16 mouse cellular contexts compared by ENCODE assay signal in genomic region chr6:43522046-43522445, GRCm38 (mm10).
DNase-seq lines count a peak whose midpoint lies in the region; ATAC-seq and TF ChIP-seq lines count a peak whose summit lies in the region.
"Had no signal": no experiment of that assay in that cellular context is flagged by ENCODE, and none has a peak within 500 bp of the region (broad histone marks: within the 10 kb centered on the region; RNA-seq: fewer than 3 reads in every experiment).

No protein-coding gene starts in this region.

- H3K27ac ChIP-seq in left cerebral cortex, adult 2 months, result no peak overlapping the region
- no peak overlapping the region for H3K27ac ChIP-seq in embryonic facial prominence, embryonic 14.5 days (replicated peaks; ENCODE audit: low read depth, low read length)
- H3K27ac ChIP-seq in hindbrain, embryonic 13.5 days, result peak overlapping the region; percentile 2; the same call in 1 of the 2 replicates
- H3K27ac ChIP-seq in neural tube, embryonic 13.5 days (replicated peaks), result 0 out of 2 replicates have a peak overlapping the region, but pooled peaks have one; percentile 38
- H3K27ac ChIP-seq in lung, postnatal 0 days (ENCODE audit: low read length), result no peak overlapping the region
- H3K27ac ChIP-seq in liver, embryonic 11.5 days (ENCODE audit: low read depth, low read length), result no peak overlapping the region
- H3K27ac ChIP-seq: heart, embryonic 15.5 days; limb, embryonic 15.5 days had no signal

- intact Hi-C loops in left cerebral cortex, postnatal 4 days (cut with DNase I), result no loop called here
- intact Hi-C loops in left cerebral cortex, adult 2 months (cut with DNase I), result no loop called here

- no peaks in the 10 kb centered on the region for H3K36me3 ChIP-seq in embryonic facial prominence, embryonic 14.5 days (ENCODE audit: control insufficient read depth, insufficient read depth, low read length)
- H3K36me3 ChIP-seq in hindbrain, embryonic 13.5 days, result no peaks in the 10 kb centered on the region
- H3K36me3 ChIP-seq in neural tube, embryonic 13.5 days, result no peaks in the 10 kb centered on the region
- no peaks in the 10 kb centered on the region for H3K36me3 ChIP-seq in lung, postnatal 0 days (ENCODE audit: insufficient read depth, low read length)
- H3K36me3 ChIP-seq in liver, embryonic 11.5 days (ENCODE audit: control insufficient read depth, insufficient read depth, low read length), result no peaks in the 10 kb centered on the region
- H3K36me3 ChIP-seq: heart, embryonic 15.5 days; limb, embryonic 15.5 days had no signal

- TF ChIP-seq CTCF in left cerebral cortex, adult 2 months (IDR thresholded peaks at IDR 0.05), result no peak
- no peak for TF ChIP-seq CTCF in lung, postnatal 0 days (IDR thresholded peaks at IDR 0.05)

- no peaks in the 10 kb centered on the region for H3K9me3 ChIP-seq in embryonic facial prominence, embryonic 14.5 days (ENCODE audit: control insufficient read depth, low read length)
- H3K9me3 ChIP-seq in hindbrain, embryonic 13.5 days, result no peaks in the 10 kb centered on the region
- no peaks in the 10 kb centered on the region for H3K9me3 ChIP-seq in neural tube, embryonic 13.5 days
- H3K9me3 ChIP-seq in lung, postnatal 0 days (ENCODE audit: low read length), result no peaks in the 10 kb centered on the region
- H3K9me3 ChIP-seq in liver, embryonic 11.5 days (ENCODE audit: control insufficient read depth, low read length), result no peaks in the 10 kb centered on the region
- H3K9me3 ChIP-seq: heart, embryonic 15.5 days; limb, embryonic 15.5 days had no signal

- DNase-seq in left cerebral cortex, postnatal 4 days, result peak; percentile 7
- DNase-seq in left cerebral cortex, adult 2 months (ENCODE audit: extremely low spot score in 1 of 2, low spot score in 2 of 2), result no peak
- peak; percentile 24 for DNase-seq in embryonic facial prominence, embryonic 14.5 days (ENCODE audit: low spot score)
- no peak for DNase-seq in lung, postnatal 0 days (ENCODE audit: low spot score)
- DNase-seq in liver, embryonic 11.5 days (ENCODE audit: low spot score), result no peak
- no peak for DNase-seq in kidney, adult 11 months
- DNase-seq: cerebellum, postnatal 25 days; kidney, postnatal 14 days; layer of hippocampus, postnatal 36 days; lung, postnatal 14 days; thymus, postnatal 4 days had no signal

- H3K4me1 ChIP-seq in embryonic facial prominence, embryonic 14.5 days (ENCODE audit: control insufficient read depth, insufficient read depth, low read length), result no peaks in the 10 kb centered on the region
- peaks cover 5% of the 10 kb centered on the region; the same call in 1 of the 2 replicates for H3K4me1 ChIP-seq in hindbrain, embryonic 13.5 days (replicated peaks)
- H3K4me1 ChIP-seq in neural tube, embryonic 13.5 days (replicated peaks), result peaks cover 10% of the 10 kb centered on the region
- no peaks in the 10 kb centered on the region for H3K4me1 ChIP-seq in lung, postnatal 0 days (ENCODE audit: insufficient read depth, low read depth, low read length)
- no peaks in the 10 kb centered on the region for H3K4me1 ChIP-seq in liver, embryonic 11.5 days (replicated peaks; ENCODE audit: control insufficient read depth, insufficient read depth, low read length)
- H3K4me1 ChIP-seq: heart, embryonic 15.5 days; limb, embryonic 15.5 days had no signal

- no peak overlapping the region for H3K4me3 ChIP-seq in left cerebral cortex, adult 2 months
- no peak overlapping the region for H3K4me3 ChIP-seq in embryonic facial prominence, embryonic 14.5 days (ENCODE audit: low read depth, low read length)
- no peak overlapping the region for H3K4me3 ChIP-seq in hindbrain, embryonic 13.5 days
- no peak overlapping the region for H3K4me3 ChIP-seq in neural tube, embryonic 13.5 days
- no peak overlapping the region for H3K4me3 ChIP-seq in lung, postnatal 0 days (ENCODE audit: low read depth, low read length)
- no peak overlapping the region for H3K4me3 ChIP-seq in liver, embryonic 11.5 days (ENCODE audit: low read depth, low read length)
- H3K4me3 ChIP-seq: heart, embryonic 15.5 days; limb, embryonic 15.5 days had no signal

- WGBS in embryonic facial prominence, embryonic 14.5 days, result 20% methylated on average over 1 of the region's 1 CpGs
- WGBS in hindbrain, embryonic 13.5 days, result 27% methylated on average over 1 of the region's 1 CpGs
- 24% methylated on average over 1 of the region's 1 CpGs for WGBS in neural tube, embryonic 13.5 days
- WGBS in lung, postnatal 0 days, result 44% methylated on average over 1 of the region's 1 CpGs
- 71% methylated on average over 1 of the region's 1 CpGs for WGBS in liver, embryonic 11.5 days

- no peak for ATAC-seq in embryonic facial prominence, embryonic 14.5 days (ENCODE audit: low read depth)
- peak; percentile 85 for ATAC-seq in hindbrain, embryonic 13.5 days (ENCODE audit: low FRiP score)
- ATAC-seq in neural tube, embryonic 13.5 days (ENCODE audit: low read depth), result peak; percentile 53; the same call in 1 of the 2 replicates
- ATAC-seq in lung, postnatal 0 days, result no peak
- ATAC-seq in liver, embryonic 11.5 days (replicated peaks; ENCODE audit: low FRiP score), result no peak
- ATAC-seq: inflammation-experienced regulatory T-cells, adult 6 months had no signal

- H3K9ac ChIP-seq in embryonic facial prominence, embryonic 14.5 days (ENCODE audit: low read depth, low read length), result no peak overlapping the region
- no peak overlapping the region for H3K9ac ChIP-seq in hindbrain, embryonic 13.5 days
- no peak overlapping the region for H3K9ac ChIP-seq in neural tube, embryonic 13.5 days
- H3K9ac ChIP-seq in lung, postnatal 0 days (replicated peaks; ENCODE audit: low read depth), result no peak overlapping the region
- H3K9ac ChIP-seq in liver, embryonic 11.5 days (ENCODE audit: low read depth, low read length), result no peak overlapping the region
- H3K9ac ChIP-seq: heart, embryonic 15.5 days; limb, embryonic 15.5 days had no signal

- no peaks in the 10 kb centered on the region for H3K27me3 ChIP-seq in embryonic facial prominence, embryonic 14.5 days (replicated peaks; ENCODE audit: control insufficient read depth, insufficient read depth, low read length)
- no peaks in the 10 kb centered on the region for H3K27me3 ChIP-seq in hindbrain, embryonic 13.5 days
- no peaks in the 10 kb centered on the region for H3K27me3 ChIP-seq in neural tube, embryonic 13.5 days
- H3K27me3 ChIP-seq in lung, postnatal 0 days (replicated peaks; ENCODE audit: insufficient read depth, low read length), result no peaks in the 10 kb centered on the region
- H3K27me3 ChIP-seq in liver, embryonic 11.5 days (replicated peaks; ENCODE audit: control insufficient read depth, insufficient read depth, low read length), result no peaks in the 10 kb centered on the region
- H3K27me3 ChIP-seq: heart, embryonic 15.5 days; limb, embryonic 15.5 days had no signal

- no peak for TF ChIP-seq EP300 in lung, postnatal 0 days (IDR thresholded peaks at IDR 0.05)

- no peak overlapping the region for H3K4me2 ChIP-seq in embryonic facial prominence, embryonic 14.5 days (ENCODE audit: low read depth, low read length)
- no peak overlapping the region for H3K4me2 ChIP-seq in hindbrain, embryonic 13.5 days
- H3K4me2 ChIP-seq in neural tube, embryonic 13.5 days, result no peak overlapping the region
- H3K4me2 ChIP-seq in lung, postnatal 0 days (replicated peaks; ENCODE audit: low read depth, low read length), result no peak overlapping the region
- no peak overlapping the region for H3K4me2 ChIP-seq in liver, embryonic 11.5 days
- H3K4me2 ChIP-seq: heart, embryonic 15.5 days; limb, embryonic 15.5 days had no signal

Comparison
In these comparisons a context has a peak if more than half of its experiments do, and no peak if none do; other contexts are left out.
1. DNase-seq: peak in left cerebral cortex, postnatal 4 days (single experiment) and embryonic facial prominence, embryonic 14.5 days (single experiment); none in left cerebral cortex, adult 2 months (0 of 2), lung, postnatal 0 days (single experiment), liver, embryonic 11.5 days (single experiment) and kidney, adult 11 months (single experiment).
2. H3K27ac ChIP-seq: peak in hindbrain, embryonic 13.5 days (single experiment) and neural tube, embryonic 13.5 days (single experiment); none in left cerebral cortex, adult 2 months (single experiment), embryonic facial prominence, embryonic 14.5 days (single experiment), lung, postnatal 0 days (single experiment) and liver, embryonic 11.5 days (single experiment).
3. ATAC-seq: peak in hindbrain, embryonic 13.5 days (single experiment) and neural tube, embryonic 13.5 days (single experiment); none in embryonic facial prominence, embryonic 14.5 days (single experiment), lung, postnatal 0 days (single experiment) and liver, embryonic 11.5 days (single experiment).